Mouse (Mus musculus): ENCODE data around the gene Rusc2. TPM values are rescaled to one million over a fixed set of nuclear protein-coding genes. Genes with fewer than 3 reads are reported as not detected.

The Rusc2 gene
- 6.4 and 10.9 TPM in 2 replicates for polyA plus RNA-seq (2014; fragmentation: Nextera tagmentation; extraction: Ambion mirVana)

DNA sequence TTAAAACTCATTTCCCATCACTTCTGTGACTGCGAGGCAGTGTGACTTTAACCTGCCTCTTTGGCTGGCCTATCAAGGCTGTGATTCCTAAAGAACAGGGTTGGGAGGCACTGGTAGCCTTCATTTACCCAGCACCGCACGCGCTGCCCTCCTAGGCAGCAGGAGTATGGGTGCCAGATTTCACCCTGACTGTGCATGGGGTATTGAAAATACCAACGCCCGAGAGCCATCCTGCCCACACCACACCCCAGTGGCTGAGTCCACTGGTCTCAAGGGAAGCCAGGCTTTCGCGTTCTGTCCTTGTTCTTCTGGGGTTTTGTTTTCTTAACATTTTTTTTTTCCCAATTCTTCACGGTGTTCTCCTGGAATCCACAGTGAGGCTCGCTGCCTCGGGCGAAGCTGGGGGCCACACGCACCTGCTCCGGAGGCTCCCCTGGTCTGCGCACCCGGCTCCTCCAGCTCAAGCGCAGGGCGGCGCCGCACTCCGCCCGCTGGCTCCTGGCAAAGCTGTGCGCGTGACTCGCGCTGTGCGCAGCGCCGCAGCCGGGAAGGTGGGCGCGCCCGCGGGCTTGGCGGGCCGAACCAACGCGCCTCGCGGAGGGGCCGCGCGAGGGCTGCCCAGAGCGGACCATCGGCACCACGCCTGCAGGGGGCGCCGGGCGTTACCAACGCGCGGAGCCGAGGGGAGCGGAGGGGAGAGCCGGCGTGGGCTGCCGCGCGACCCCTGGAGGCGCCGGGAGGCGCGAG is at the start of gene Rusc2:
Rusc2 (plus strand) TSS at position 572 of the 747 bp plus-strand sequence.
- Histone ChIP-seq H3K4me3 (ENCODE audit: control insufficient read depth in 1 of 2, insufficient read depth in 1 of 2, low read depth in 1 of 2, low read length in 2 of 2) (peak within 1 kb of the TSS; percentile 76 to 99), H3K9ac (ENCODE audit: low read length) (peak within 1 kb of the TSS; percentile 92), H3K36me3 (ENCODE audit: control insufficient read depth, insufficient read depth, low read length) (no peaks in the 10 kb centered on the region), H3K4me1 (ENCODE audit: control insufficient read depth in 2 of 2, insufficient read depth in 2 of 2, low read length in 2 of 2) (peaks cover 8 to 19% of the 10 kb centered on the region in 2 experiments; a peak in 3 of 4 replicates), H3K4me2 (ENCODE audit: low read length) (peak within 1 kb of the TSS; percentile 93), H3K9me3 (ENCODE audit: control insufficient read depth, low read length) (no peaks in the 10 kb centered on the region), H3K27me3 (ENCODE audit: control insufficient read depth, insufficient read depth, low read length) (no peaks in the 10 kb centered on the region), H3K27ac (replicated peaks in 1 of 2; ENCODE audit: control insufficient read depth in 1 of 2, insufficient read depth in 1 of 2, low read depth in 2 of 2, low read length in 2 of 2) (peak within 1 kb of the TSS; percentile 74 to 80)
- ATAC-seq (ENCODE audit: insufficient number of reproducible peaks, insufficient read depth, low FRiP score, low read depth), result peak; percentile 91
- WGBS, result under 1% methylated on average over 63 of the region's 63 CpGs

GRCm38 (mm10) chr4:43334771-43335170 is 47.0 kb upstream of the Rusc2 start:
- no peak for ATAC-seq (ENCODE audit: insufficient number of reproducible peaks, insufficient read depth, low FRiP score, low read depth)
- Histone ChIP-seq H3K36me3 (ENCODE audit: control insufficient read depth, insufficient read depth, low read length) (no peaks in the 10 kb centered on the region), H3K4me1 (ENCODE audit: control insufficient read depth in 2 of 2, insufficient read depth in 2 of 2, low read length in 2 of 2) (0 out of 4 replicates have a peak, but pooled peaks cover 0 to 3% of the 10 kb centered on the region in 2 experiments), H3K9ac (ENCODE audit: low read length) (no peak overlapping the region), H3K27me3 (ENCODE audit: control insufficient read depth, insufficient read depth, low read length) (no peaks in the 10 kb centered on the region), H3K4me3 (ENCODE audit: control insufficient read depth in 1 of 2, insufficient read depth in 1 of 2, low read depth in 1 of 2, low read length in 2 of 2) (no peak overlapping the region), H3K27ac (replicated peaks in 1 of 2; ENCODE audit: control insufficient read depth in 1 of 2, insufficient read depth in 1 of 2, low read depth in 2 of 2, low read length in 2 of 2) (no peak overlapping the region), H3K4me2 (ENCODE audit: low read length) (no peak overlapping the region), H3K9me3 (ENCODE audit: control insufficient read depth, low read length) (0 out of 2 replicates have a peak, but pooled peaks cover 3% of the 10 kb centered on the region)
- 45% methylated on average over 2 of the region's 2 CpGs for WGBS

- 0 out of 2 replicates have a peak, but pooled peaks cover 3% of the 10 kb centered on the region for H3K9me3 ChIP-seq (ENCODE audit: control insufficient read depth, low read length)
- H3K4me2 ChIP-seq (ENCODE audit: low read length), result no peak overlapping the region
- ATAC-seq (ENCODE audit: insufficient number of reproducible peaks, insufficient read depth, low FRiP score, low read depth), result no peak
- no peak overlapping the region for H3K9ac ChIP-seq (ENCODE audit: low read length)
- 0 out of 4 replicates have a peak, but pooled peaks cover 0 to 4% of the 10 kb centered on the region in 2 experiments for H3K4me1 ChIP-seq (ENCODE audit: control insufficient read depth in 2 of 2, insufficient read depth in 2 of 2, low read length in 2 of 2)
- H3K27ac ChIP-seq (replicated peaks in 1 of 2; ENCODE audit: control insufficient read depth in 1 of 2, insufficient read depth in 1 of 2, low read depth in 2 of 2, low read length in 2 of 2), result no peak overlapping the region
- H3K27me3 ChIP-seq (ENCODE audit: control insufficient read depth, insufficient read depth, low read length), result no peaks in the 10 kb centered on the region
- no peaks in the 10 kb centered on the region for H3K36me3 ChIP-seq (ENCODE audit: control insufficient read depth, insufficient read depth, low read length)
- H3K4me3 ChIP-seq (ENCODE audit: control insufficient read depth in 1 of 2, insufficient read depth in 1 of 2, low read depth in 1 of 2, low read length in 2 of 2), result no peak overlapping the region
Observed at GRCm38 (mm10) chr4:43336176-43336575, 45.6 kb upstream of the Rusc2 start.

GRCm38 (mm10) chr4:43340096-43340804 is 41.5 kb upstream of the Rusc2 start:
- no peak overlapping the region for H3K9ac ChIP-seq (ENCODE audit: low read length)
- H3K36me3 ChIP-seq (ENCODE audit: control insufficient read depth, insufficient read depth, low read length), result no peaks in the 10 kb centered on the region
- H3K4me2 ChIP-seq (ENCODE audit: low read length), result no peak overlapping the region
- 0 out of 4 replicates have a peak, but pooled peaks cover 0 to 4% of the 10 kb centered on the region in 2 experiments for H3K4me1 ChIP-seq (ENCODE audit: control insufficient read depth in 2 of 2, insufficient read depth in 2 of 2, low read length in 2 of 2)
- H3K4me3 ChIP-seq (ENCODE audit: control insufficient read depth in 1 of 2, insufficient read depth in 1 of 2, low read depth in 1 of 2, low read length in 2 of 2), result no peak overlapping the region
- WGBS, result 77% methylated on average over 4 of the region's 4 CpGs
- no peak overlapping the region for H3K27ac ChIP-seq (replicated peaks in 1 of 2; ENCODE audit: control insufficient read depth in 1 of 2, insufficient read depth in 1 of 2, low read depth in 2 of 2, low read length in 2 of 2)
- no peaks in the 10 kb centered on the region for H3K27me3 ChIP-seq (ENCODE audit: control insufficient read depth, insufficient read depth, low read length)
- H3K9me3 ChIP-seq (ENCODE audit: control insufficient read depth, low read length), result 0 out of 2 replicates have a peak, but pooled peaks cover 3% of the 10 kb centered on the region
- no peak for ATAC-seq (ENCODE audit: insufficient number of reproducible peaks, insufficient read depth, low FRiP score, low read depth)

DNA sequence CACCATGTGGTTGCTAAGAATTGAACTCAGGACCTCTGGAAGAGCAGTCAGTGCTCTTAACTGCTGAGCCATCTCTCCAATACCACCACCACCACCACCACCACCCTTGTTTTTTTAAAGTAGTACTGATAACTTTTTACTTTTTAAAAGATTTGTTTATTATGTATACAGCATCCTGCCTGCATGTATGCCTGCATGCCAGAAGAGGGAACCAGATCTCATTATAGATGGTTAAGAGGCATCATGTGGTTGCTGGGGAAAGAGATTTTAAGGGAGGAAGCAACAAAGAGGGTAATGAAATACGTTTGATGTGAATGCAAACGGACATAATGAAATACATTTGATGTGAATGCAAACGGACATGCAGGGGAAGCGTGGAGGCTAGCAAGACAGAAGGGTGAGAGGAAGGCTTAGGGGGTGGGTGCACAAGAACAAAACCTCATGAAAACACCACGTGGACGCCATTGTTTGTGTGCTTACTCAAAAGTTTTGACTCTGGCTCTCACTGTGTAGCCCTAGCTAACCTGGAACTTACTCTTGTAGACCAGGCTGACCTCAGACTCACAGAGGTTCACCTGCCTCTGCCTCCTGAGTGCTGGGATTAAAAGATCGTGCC is 40.4 kb upstream of the Rusc2 start:
- WGBS, result 88% methylated on average over 7 of the region's 7 CpGs
- H3K9ac ChIP-seq (ENCODE audit: low read length), result no peak overlapping the region
- ATAC-seq (ENCODE audit: insufficient number of reproducible peaks, insufficient read depth, low FRiP score, low read depth), result no peak

DNA sequence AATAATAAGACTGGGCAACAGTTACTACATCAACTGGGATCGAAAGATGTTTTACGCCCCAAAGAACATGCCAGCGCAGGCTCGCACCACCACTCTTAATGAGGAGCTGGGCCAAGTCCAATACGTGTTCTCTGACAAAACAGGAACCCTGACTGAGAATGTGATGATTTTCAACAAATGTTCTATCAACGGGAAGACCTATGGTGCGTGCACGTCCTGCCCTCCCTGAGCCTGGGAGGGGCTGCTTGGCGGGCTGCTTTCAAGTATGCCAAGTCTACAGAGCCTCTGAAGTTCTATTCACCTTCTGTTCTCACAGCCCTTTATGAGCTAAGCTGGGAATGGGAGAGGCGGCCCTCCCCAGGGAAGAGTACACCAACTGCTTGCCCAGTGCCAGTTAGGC is 39.3 kb upstream of the Rusc2 start:
- H3K27me3 ChIP-seq (ENCODE audit: control insufficient read depth, insufficient read depth, low read length), result no peaks in the 10 kb centered on the region
- no peak overlapping the region for H3K4me3 ChIP-seq (ENCODE audit: control insufficient read depth in 1 of 2, insufficient read depth in 1 of 2, low read depth in 1 of 2, low read length in 2 of 2)
- H3K4me2 ChIP-seq (ENCODE audit: low read length), result no peak overlapping the region
- H3K9me3 ChIP-seq (ENCODE audit: control insufficient read depth, low read length), result no peaks in the 10 kb centered on the region
- no peak overlapping the region for H3K9ac ChIP-seq (ENCODE audit: low read length)
- no peak for ATAC-seq (ENCODE audit: insufficient number of reproducible peaks, insufficient read depth, low FRiP score, low read depth)
- H3K4me1 ChIP-seq (ENCODE audit: control insufficient read depth in 2 of 2, insufficient read depth in 2 of 2, low read length in 2 of 2), result 0 out of 4 replicates have a peak, but pooled peaks cover 0 to 4% of the 10 kb centered on the region in 2 experiments
- H3K36me3 ChIP-seq (ENCODE audit: control insufficient read depth, insufficient read depth, low read length), result no peaks in the 10 kb centered on the region
- WGBS, result 89% methylated on average over 10 of the region's 10 CpGs
- no peak overlapping the region for H3K27ac ChIP-seq (replicated peaks in 1 of 2; ENCODE audit: control insufficient read depth in 1 of 2, insufficient read depth in 1 of 2, low read depth in 2 of 2, low read length in 2 of 2)

More for the DNA sequence above, 40.4 kb upstream of the Rusc2 start:
- Histone ChIP-seq H3K4me3 (ENCODE audit: control insufficient read depth in 1 of 2, insufficient read depth in 1 of 2, low read depth in 1 of 2, low read length in 2 of 2) (no peak overlapping the region), H3K36me3 (ENCODE audit: control insufficient read depth, insufficient read depth, low read length) (no peaks in the 10 kb centered on the region), H3K27ac (replicated peaks in 1 of 2; ENCODE audit: control insufficient read depth in 1 of 2, insufficient read depth in 1 of 2, low read depth in 2 of 2, low read length in 2 of 2) (no peak overlapping the region), H3K4me1 (ENCODE audit: control insufficient read depth in 2 of 2, insufficient read depth in 2 of 2, low read length in 2 of 2) (0 out of 4 replicates have a peak, but pooled peaks cover 0 to 4% of the 10 kb centered on the region in 2 experiments), H3K9me3 (ENCODE audit: control insufficient read depth, low read length) (0 out of 2 replicates have a peak, but pooled peaks cover 3% of the 10 kb centered on the region), H3K4me2 (ENCODE audit: low read length) (no peak overlapping the region), H3K27me3 (ENCODE audit: control insufficient read depth, insufficient read depth, low read length) (no peaks in the 10 kb centered on the region)

DNA sequence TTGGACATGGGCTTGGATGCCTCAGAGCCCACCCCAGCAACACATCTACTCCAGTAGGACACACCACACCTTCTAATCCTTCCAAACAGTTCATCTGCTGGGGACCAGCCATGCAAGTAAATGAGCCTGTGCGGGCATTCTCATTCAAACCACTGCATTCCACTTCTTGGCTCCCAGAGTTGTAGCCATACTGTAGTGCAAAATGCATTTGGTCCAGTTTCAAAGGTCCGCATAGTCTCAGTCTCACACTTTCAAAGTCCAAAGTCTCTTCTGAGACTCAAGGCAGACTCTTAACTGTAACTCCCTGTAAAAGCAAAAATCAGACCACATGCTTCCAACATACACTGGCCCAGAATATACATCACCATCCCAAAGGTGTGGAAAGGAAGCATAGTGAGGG is 36.8 kb upstream of the Rusc2 start:
- H3K27me3 ChIP-seq (ENCODE audit: control insufficient read depth, insufficient read depth, low read length), result no peaks in the 10 kb centered on the region
- H3K27ac ChIP-seq (replicated peaks in 1 of 2; ENCODE audit: control insufficient read depth in 1 of 2, insufficient read depth in 1 of 2, low read depth in 2 of 2, low read length in 2 of 2), result no peak overlapping the region
- 78% methylated on average over 2 of the region's 2 CpGs for whole genome bisulfite sequencing
- no peak overlapping the region for H3K4me2 ChIP-seq (ENCODE audit: low read length)
- ATAC-seq (ENCODE audit: insufficient number of reproducible peaks, insufficient read depth, low FRiP score, low read depth), result no peak
- H3K4me3 ChIP-seq (ENCODE audit: control insufficient read depth in 1 of 2, insufficient read depth in 1 of 2, low read depth in 1 of 2, low read length in 2 of 2), result no peak overlapping the region
- no peaks in the 10 kb centered on the region for H3K9me3 ChIP-seq (ENCODE audit: control insufficient read depth, low read length)
- H3K4me1 ChIP-seq (ENCODE audit: control insufficient read depth in 2 of 2, insufficient read depth in 2 of 2, low read length in 2 of 2), result no peaks in the 10 kb centered on the region
- H3K9ac ChIP-seq (ENCODE audit: low read length), result no peak overlapping the region
- no peaks in the 10 kb centered on the region for H3K36me3 ChIP-seq (ENCODE audit: control insufficient read depth, insufficient read depth, low read length)

Measured in heart, embryonic 14.5 days (tissue).